10 mouse cellular contexts compared by ENCODE assay signal in the genomic region with DNA sequence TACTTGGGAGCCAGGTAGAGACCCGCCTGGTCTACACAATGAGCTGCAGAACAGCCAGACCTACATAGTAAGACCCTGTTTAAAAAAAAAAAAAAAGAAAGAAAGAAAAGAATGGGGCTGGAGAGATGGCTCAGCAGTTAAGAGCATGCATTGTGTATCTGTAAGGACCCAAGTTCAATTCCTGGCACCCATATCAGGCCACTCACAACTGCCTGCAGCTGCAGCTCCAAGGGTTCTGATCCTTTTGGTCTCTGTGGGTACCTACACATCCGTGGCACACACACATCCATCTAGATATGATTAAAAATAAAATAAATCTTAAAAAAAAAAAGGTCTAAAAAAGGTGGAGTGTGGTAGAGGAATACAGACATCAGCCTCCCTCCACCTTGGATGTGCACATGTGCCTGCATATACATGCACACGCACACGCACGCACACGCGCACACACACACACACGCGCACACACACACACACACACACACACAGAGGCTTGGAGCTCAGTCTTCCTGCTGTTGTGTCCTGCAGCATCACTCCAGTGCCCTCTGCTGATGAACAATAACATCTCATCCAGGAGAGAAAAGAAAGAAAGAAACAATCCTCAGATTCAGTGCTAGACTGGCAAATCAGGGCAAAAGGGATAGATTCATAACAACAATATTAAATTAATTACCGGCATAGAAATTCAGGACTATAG. TPM values are rescaled to one million over a fixed set of nuclear protein-coding genes. Genes with fewer than 3 reads are reported as not detected.
A peak's percentile ranks its signal among the peaks of the same experiment; 100 is the strongest.
DNase-seq lines count a peak whose midpoint lies in the region; ATAC-seq lines count a peak whose summit lies in the region.
"Had no signal": no experiment of that assay in that cellular context is flagged by ENCODE, and none has a peak within 500 bp of the region (broad histone marks: within the 10 kb centered on the region; RNA-seq: fewer than 3 reads in every experiment).

No protein-coding gene starts in this region.

- no peak for ATAC-seq in hindbrain, embryonic 14.5 days (ENCODE audit: low FRiP score)
- no peak for ATAC-seq in hindbrain, embryonic 16.5 days
- ATAC-seq in midbrain, embryonic 11.5 days (ENCODE audit: low FRiP score), result no peak
- ATAC-seq in midbrain, embryonic 13.5 days, result no peak

- H3K27ac ChIP-seq in hindbrain, embryonic 14.5 days, result no peak overlapping the region
- no peak overlapping the region for H3K27ac ChIP-seq in hindbrain, embryonic 16.5 days (ENCODE audit: low read depth, low read length)
- H3K27ac ChIP-seq in midbrain, embryonic 11.5 days (ENCODE audit: low read depth, low read length), result no peak overlapping the region
- no peak overlapping the region for H3K27ac ChIP-seq in midbrain, embryonic 13.5 days
- H3K27ac ChIP-seq: kidney, embryonic 15.5 days had no signal

- peak; percentile 54 for DNase-seq in hindbrain, embryonic 14.5 days (ENCODE audit: low spot score)
- peak; percentile 88 for DNase-seq in midbrain, embryonic 11.5 days (ENCODE audit: low spot score, missing footprints)
- DNase-seq in brain, adult 2 months (ENCODE audit: low read depth, low spot score), result peak; percentile 76
- DNase-seq in retina, embryonic 14.5 days (ENCODE audit: low spot score), result peak; percentile 41
- no peak for DNase-seq in kidney, adult 11 months
- no peak for DNase-seq in gastrocnemius, adult 8-10 months (ENCODE audit: low spot score in 2 of 2)
- DNase-seq: gastrocnemius, postnatal 14 days had no signal

- WGBS in hindbrain, embryonic 14.5 days, result 82% methylated on average over 10 of the region's 10 CpGs
- 81% methylated on average over 10 of the region's 10 CpGs for WGBS in hindbrain, embryonic 16.5 days
- WGBS in midbrain, embryonic 11.5 days, result 86% methylated on average over 10 of the region's 10 CpGs
- WGBS in midbrain, embryonic 13.5 days, result 87% methylated on average over 10 of the region's 10 CpGs

- H3K27me3 ChIP-seq in hindbrain, embryonic 14.5 days (ENCODE audit: control insufficient read depth, insufficient read depth, low read length), result no peaks in the 10 kb centered on the region
- H3K27me3 ChIP-seq in hindbrain, embryonic 16.5 days (replicated peaks; ENCODE audit: control insufficient read depth, insufficient read depth, low read length), result no peaks in the 10 kb centered on the region
- H3K27me3 ChIP-seq in midbrain, embryonic 11.5 days (ENCODE audit: control insufficient read depth, insufficient read depth, low read length), result no peaks in the 10 kb centered on the region
- H3K27me3 ChIP-seq in midbrain, embryonic 13.5 days, result no peaks in the 10 kb centered on the region
- H3K27me3 ChIP-seq: kidney, embryonic 15.5 days had no signal

- H3K36me3 ChIP-seq in hindbrain, embryonic 14.5 days (replicated peaks; ENCODE audit: control insufficient read depth, insufficient read depth), result no peaks in the 10 kb centered on the region
- H3K36me3 ChIP-seq in hindbrain, embryonic 16.5 days (ENCODE audit: control insufficient read depth, insufficient read depth, low read length), result no peaks in the 10 kb centered on the region
- no peaks in the 10 kb centered on the region for H3K36me3 ChIP-seq in midbrain, embryonic 11.5 days (ENCODE audit: control insufficient read depth, insufficient read depth, low read length)
- H3K36me3 ChIP-seq in midbrain, embryonic 13.5 days, result no peaks in the 10 kb centered on the region
- H3K36me3 ChIP-seq: kidney, embryonic 15.5 days had no signal

- H3K4me1 ChIP-seq in hindbrain, embryonic 14.5 days (replicated peaks; ENCODE audit: control insufficient read depth, insufficient read depth, low read length), result no peaks in the 10 kb centered on the region
- no peaks in the 10 kb centered on the region for H3K4me1 ChIP-seq in hindbrain, embryonic 16.5 days (ENCODE audit: control insufficient read depth, insufficient read depth, low read depth, low read length)
- H3K4me1 ChIP-seq in midbrain, embryonic 11.5 days (ENCODE audit: control insufficient read depth, insufficient read depth, low read length), result no peaks in the 10 kb centered on the region
- no peaks in the 10 kb centered on the region for H3K4me1 ChIP-seq in midbrain, embryonic 13.5 days (replicated peaks)
- H3K4me1 ChIP-seq: kidney, embryonic 15.5 days had no signal

- no peak overlapping the region for H3K4me3 ChIP-seq in hindbrain, embryonic 14.5 days (replicated peaks; ENCODE audit: low read length)
- H3K4me3 ChIP-seq in hindbrain, embryonic 16.5 days (ENCODE audit: low read length), result no peak overlapping the region
- no peak overlapping the region for H3K4me3 ChIP-seq in midbrain, embryonic 11.5 days (ENCODE audit: low read depth, low read length)
- no peak overlapping the region for H3K4me3 ChIP-seq in midbrain, embryonic 13.5 days (replicated peaks)
- H3K4me3 ChIP-seq: kidney, embryonic 15.5 days had no signal

- H3K9ac ChIP-seq in hindbrain, embryonic 14.5 days, result no peak overlapping the region
- no peak overlapping the region for H3K9ac ChIP-seq in hindbrain, embryonic 16.5 days (ENCODE audit: low read depth, low read length)
- no peak overlapping the region for H3K9ac ChIP-seq in midbrain, embryonic 11.5 days (ENCODE audit: low read length)
- no peak overlapping the region for H3K9ac ChIP-seq in midbrain, embryonic 13.5 days (replicated peaks)
- H3K9ac ChIP-seq: kidney, embryonic 15.5 days had no signal

- H3K4me2 ChIP-seq in hindbrain, embryonic 14.5 days (replicated peaks), result no peak overlapping the region
- H3K4me2 ChIP-seq in hindbrain, embryonic 16.5 days (ENCODE audit: low read length), result no peak overlapping the region
- H3K4me2 ChIP-seq in midbrain, embryonic 11.5 days, result no peak overlapping the region
- no peak overlapping the region for H3K4me2 ChIP-seq in midbrain, embryonic 13.5 days (replicated peaks)
- H3K4me2 ChIP-seq: kidney, embryonic 15.5 days had no signal

- H3K9me3 ChIP-seq in hindbrain, embryonic 14.5 days (ENCODE audit: control insufficient read depth, low read length), result no peaks in the 10 kb centered on the region
- H3K9me3 ChIP-seq in hindbrain, embryonic 16.5 days (ENCODE audit: control insufficient read depth, low read length), result no peaks in the 10 kb centered on the region
- H3K9me3 ChIP-seq in midbrain, embryonic 11.5 days (ENCODE audit: control insufficient read depth, low read length), result no peaks in the 10 kb centered on the region
- H3K9me3 ChIP-seq in midbrain, embryonic 13.5 days, result no peaks in the 10 kb centered on the region
- H3K9me3 ChIP-seq: kidney, embryonic 15.5 days had no signal

RNA-seq across cellular contexts. Expression of a gene that starts 10.2 kb away (rescaled TPM):
- 3.0 and 3.5 TPM in 2 replicates for polyA plus RNA-seq in hindbrain, embryonic 14.5 days (2014; fragmentation: Nextera tagmentation; extraction: Ambion mirVana)
- polyA plus RNA-seq in hindbrain, embryonic 16.5 days (2015; fragmentation: Nextera tagmentation; extraction: Ambion mirVana), result 3.3 and 3.7 TPM in 2 replicates
- polyA plus RNA-seq in midbrain, embryonic 11.5 days (2014; fragmentation: Nextera tagmentation; extraction: Ambion mirVana), result 4.1 and 5.0 TPM in 2 replicates
- 4.1 and 5.6 TPM in 2 replicates for polyA plus RNA-seq in midbrain, embryonic 13.5 days (2015; fragmentation: Nextera tagmentation; extraction: Ambion mirVana)
- total RNA-seq in gastrocnemius, adult 8-10 months (2022), result under 1 TPM; 0.29 to 0.61 (median 0.40) TPM

RNA-seq across cellular contexts. Expression of a gene that starts 28.9 kb away (rescaled TPM):
- polyA plus RNA-seq in hindbrain, embryonic 14.5 days (2014; fragmentation: Nextera tagmentation; extraction: Ambion mirVana), result 308 and 330 TPM in 2 replicates
- 227 and 245 TPM in 2 replicates for polyA plus RNA-seq in hindbrain, embryonic 16.5 days (2015; fragmentation: Nextera tagmentation; extraction: Ambion mirVana)
- 469 and 508 TPM in 2 replicates for polyA plus RNA-seq in midbrain, embryonic 11.5 days (2014; fragmentation: Nextera tagmentation; extraction: Ambion mirVana)
- 329 and 332 TPM in 2 replicates for polyA plus RNA-seq in midbrain, embryonic 13.5 days (2015; fragmentation: Nextera tagmentation; extraction: Ambion mirVana)
- total RNA-seq in gastrocnemius, adult 8-10 months (2022), result 10 to 100 TPM; 13.3 to 16.7 (median 15.2) TPM

Comparison
In these comparisons a context has a peak if more than half of its experiments do, and no peak if none do; other contexts are left out.
1. DNase-seq: peak in hindbrain, embryonic 14.5 days (single experiment), midbrain, embryonic 11.5 days (single experiment), brain, adult 2 months (single experiment) and retina, embryonic 14.5 days (single experiment); none in kidney, adult 11 months (single experiment) and gastrocnemius, adult 8-10 months (0 of 2).